Mouse (Mus musculus) liver, embryonic 14.5 days (tissue): ENCODE results near the gene Nhej1.

Experiments used
- CTCF ChIP-seq: IDR thresholded peaks from 2 replicates; pipeline ENCODE4 v1.5.1; 2016; ENCODE audit warnings: antibody characterized with exemption, low read depth, control low read depth
- EP300 ChIP-seq: IDR thresholded peaks from 2 replicates; pipeline ENCODE4 v1.6.1; 2016; ENCODE audit warnings: antibody characterized with exemption, low read depth

- TF ChIP-seq CTCF (no peak), EP300 (no peak)
Observed at GRCm38 (mm10) chr1:75010817-75011216, 114.2 kb downstream of the Nhej1 start.
